Mouse (Mus musculus) liver, embryonic 14.5 days (tissue): ENCODE measurements at regions not wholly inside any gene's neighbourhood (a gene's known extent, or its start where the extent isn't known, plus 50 kb on each side); places are given as distances from the start of the nearest gene placed in this dataset.

Experiments
- ATAC-seq: fragments of 200-750 bp; cut with Nextera tagmentation; 2 replicates; pipeline ENCODE4 v1.8.0; 2017; ENCODE audit warnings: moderate number of reproducible peaks, mild to moderate bottlenecking, moderate library complexity; ENCODE audit not compliant: insufficient read depth
- DNase-seq, 3 experiments: peaks; one replicate each; pipeline ENCODE4 v3.0.0-alpha.2; 2012 to 2013; ENCODE audit warnings: low read depth in 3 of 3, low spot score in 3 of 3
- H3K27ac ChIP-seq: fragments of 300-500 bp; sonication (generic); 2 replicates; pipeline ENCODE4 v1.5.1; 2014; ENCODE audit warnings: moderate library complexity, mild to moderate bottlenecking, control low read depth, inconsistent platforms
- H3K27me3 ChIP-seq: fragments of 300-500 bp; sonication (generic); 2 replicates; pipeline ENCODE4 v1.6.1; 2014; ENCODE audit warnings: mild to moderate bottlenecking, low read length, moderate library complexity; ENCODE audit not compliant: control insufficient read depth, insufficient read depth
- H3K36me3 ChIP-seq: fragments of 300-500 bp; sonication (generic); replicated peaks from 2 replicates; pipeline ENCODE4 v1.6.1; 2014; ENCODE audit warnings: low read depth; ENCODE audit not compliant: control insufficient read depth, insufficient read depth
- H3K4me1 ChIP-seq, 2 experiments: fragments of 200-500 bp in 1 of 2; fragments of 300-500 bp in 1 of 2; sonication (generic) in 1 of 2; replicated peaks; 2 replicates each; pipeline ENCODE4 v1.6.1; 2012 to 2014; ENCODE audit warnings: antibody characterized with exemption in 1 of 2, inconsistent platforms in 1 of 2, low read length in 1 of 2; ENCODE audit not compliant: control insufficient read depth in 2 of 2, insufficient read depth in 2 of 2
- H3K4me2 ChIP-seq: fragments of 300-500 bp; sonication (generic); 2 replicates; pipeline ENCODE4 v1.6.1; 2014; ENCODE audit warnings: low read depth, mild to moderate bottlenecking, control low read depth, moderate library complexity
- H3K4me3 ChIP-seq, 2 experiments: fragments of 200-500 bp in 1 of 2; fragments of 300-500 bp in 1 of 2; sonication (generic) in 1 of 2; 2 replicates each; pipeline ENCODE4 v1.5.1; 2012 to 2014; ENCODE audit warnings: low read depth in 2 of 2, low read length in 2 of 2, mild to moderate bottlenecking in 2 of 2, control low read depth in 1 of 2, inconsistent platforms in 1 of 2, moderate library complexity in 1 of 2; ENCODE audit not compliant: insufficient read depth in 1 of 2
- H3K9ac ChIP-seq: fragments of 300-500 bp; sonication (generic); replicated peaks from 2 replicates; pipeline ENCODE4 v1.6.1; 2014; ENCODE audit warnings: mild to moderate bottlenecking, control low read depth, moderate library complexity
- H3K9me3 ChIP-seq: fragments of 300-500 bp; sonication (generic); 2 replicates; pipeline ENCODE4 v1.6.1; 2016; ENCODE audit warnings: low read length, mixed read lengths; ENCODE audit not compliant: control insufficient read depth
- CTCF ChIP-seq: IDR thresholded peaks from 2 replicates; pipeline ENCODE4 v1.5.1; 2016; ENCODE audit warnings: antibody characterized with exemption, low read depth, control low read depth
- EP300 ChIP-seq: IDR thresholded peaks from 2 replicates; pipeline ENCODE4 v1.6.1; 2016; ENCODE audit warnings: antibody characterized with exemption, low read depth
- WGBS: fragments of 180-500 bp; shearing (Covaris S2); extraction: QIAGEN DNeasy Blood & Tissue Kit; methylation state at CpG from one replicate; pipeline ENCODE4 v1.1.7; 2014; ENCODE audit not compliant: insufficient replicate concordance; 5-methylcytosine and 5-hydroxymethylcytosine counted together

DNA sequence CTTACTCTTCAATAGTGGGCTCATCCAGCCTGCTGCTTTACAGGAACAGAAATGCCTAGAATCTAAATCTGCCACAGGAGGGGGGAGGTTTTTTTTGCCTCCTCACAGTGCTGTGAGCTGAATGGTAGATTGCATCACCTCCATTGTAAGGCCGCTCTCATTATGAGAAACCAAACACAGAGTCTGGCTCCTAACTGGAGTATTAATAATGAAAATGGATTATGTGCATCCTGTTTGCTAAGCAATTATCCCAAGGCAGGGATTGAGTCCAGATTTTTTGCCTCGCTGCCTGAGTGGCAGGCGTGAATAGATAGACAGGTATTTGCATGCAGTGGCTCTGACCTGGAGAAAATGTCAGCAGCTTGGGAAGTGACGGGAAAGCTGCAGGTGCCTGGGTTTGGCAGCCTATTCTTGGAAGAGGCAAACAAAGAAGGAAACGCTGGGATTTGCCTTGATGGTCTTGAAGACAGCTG is 137.6 kb upstream of the Smarca2 start:
- H3K27me3 ChIP-seq, result no peaks in the 10 kb centered on the region
- 49% methylated on average over 5 of the region's 5 CpGs for WGBS

DNA sequence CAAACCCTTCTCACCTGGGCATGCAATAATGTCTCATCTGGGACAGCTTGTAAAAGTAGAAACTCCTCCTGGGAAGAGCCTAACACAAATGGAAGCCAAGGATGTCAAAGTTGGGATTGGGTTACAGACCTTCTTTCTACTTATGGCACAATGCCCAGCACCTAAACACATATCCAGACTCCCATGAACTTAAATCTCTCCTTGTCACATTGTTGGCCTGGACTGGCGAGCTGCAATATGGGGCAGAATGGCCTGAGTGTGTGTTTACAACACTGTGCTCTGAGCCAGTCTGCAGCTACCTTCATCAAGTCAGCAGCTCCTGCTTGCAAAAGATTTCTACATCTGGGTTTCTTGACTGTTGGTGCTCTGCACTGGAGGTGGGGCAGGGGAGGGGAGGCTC is 132.2 kb upstream of the Smarca2 start:
- Histone ChIP-seq H3K27ac (no peak overlapping the region), H3K4me2 (no peak overlapping the region), H3K9ac (no peak overlapping the region), H3K9me3 (no peaks in the 10 kb centered on the region), H3K27me3 (no peaks in the 10 kb centered on the region), H3K4me3 (no peak overlapping the region), H3K4me1 (no peaks in the 10 kb centered on the region), H3K36me3 (no peaks in the 10 kb centered on the region)
- 48% methylated on average over 1 of the region's 1 CpGs for WGBS
- DNase-seq (no peak), ATAC-seq (no peak)
- no peak for TF ChIP-seq CTCF

More for the DNA sequence above, 137.6 kb upstream of the Smarca2 start:
- Histone ChIP-seq H3K27ac (no peak overlapping the region), H3K9me3 (no peaks in the 10 kb centered on the region), H3K4me2 (no peak overlapping the region), H3K36me3 (no peaks in the 10 kb centered on the region), H3K4me1 (no peaks in the 10 kb centered on the region), H3K9ac (no peak overlapping the region), H3K4me3 (no peak overlapping the region)
- no peak for TF ChIP-seq EP300
- TF ChIP-seq CTCF, result no peak
- DNase-seq (no peak), ATAC-seq (no peak)

DNA sequence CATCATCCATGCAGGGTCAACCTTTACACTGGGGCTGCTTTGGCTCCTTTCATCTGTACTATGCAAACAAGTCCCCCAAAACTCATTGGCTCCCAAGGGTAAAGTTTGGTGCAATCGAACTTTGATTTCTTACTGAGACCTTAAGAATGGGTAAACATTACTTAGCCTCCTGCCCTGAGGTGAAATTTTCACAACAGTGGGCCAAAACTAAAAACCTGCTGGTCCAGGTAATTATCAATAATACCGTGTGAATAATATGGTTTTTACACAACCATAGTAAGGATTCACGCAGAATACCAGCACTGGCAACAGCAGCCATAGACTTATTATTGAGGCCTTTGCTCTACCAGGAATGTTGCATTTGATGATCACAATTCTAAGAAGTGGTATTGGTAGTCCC is 131.6 kb upstream of the Smarca2 start:
- Histone ChIP-seq H3K4me2 (no peak overlapping the region), H3K4me3 (no peak overlapping the region), H3K9ac (no peak overlapping the region), H3K27ac (no peak overlapping the region), H3K36me3 (no peaks in the 10 kb centered on the region), H3K9me3 (no peaks in the 10 kb centered on the region), H3K27me3 (no peaks in the 10 kb centered on the region), H3K4me1 (no peaks in the 10 kb centered on the region)
- TF ChIP-seq EP300 (no peak), CTCF (no peak)
- 54% methylated on average over 3 of the region's 3 CpGs for WGBS
- DNase-seq (no peak), ATAC-seq (no peak)

DNA sequence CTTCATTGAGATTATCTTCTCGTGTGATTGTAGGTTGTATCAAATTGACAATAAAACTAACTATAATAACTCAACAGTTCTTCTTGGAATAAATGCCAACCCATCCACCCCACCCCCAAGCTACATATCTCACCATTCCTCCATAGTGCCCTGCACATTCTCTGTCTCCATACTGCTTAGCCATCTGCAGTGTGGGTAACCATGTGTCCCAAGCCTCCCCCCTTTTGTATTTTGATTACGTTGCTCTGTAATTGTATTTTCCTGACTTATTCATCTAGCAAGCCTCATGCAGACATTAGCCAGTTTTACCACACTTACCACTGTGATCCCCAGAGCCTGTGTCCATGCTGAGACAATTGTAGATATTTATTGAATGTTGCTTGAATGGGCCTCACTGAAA is 129.7 kb upstream of the Smarca2 start:
- DNase-seq (no peak), ATAC-seq (no peak)
- Histone ChIP-seq H3K36me3 (no peaks in the 10 kb centered on the region), H3K27ac (no peak overlapping the region), H3K27me3 (no peaks in the 10 kb centered on the region), H3K4me1 (no peaks in the 10 kb centered on the region), H3K4me3 (no peak overlapping the region), H3K9me3 (no peaks in the 10 kb centered on the region), H3K9ac (no peak overlapping the region), H3K4me2 (no peak overlapping the region)
- WGBS, result 53% methylated on average over 2 of the region's 2 CpGs
- TF ChIP-seq CTCF, result no peak
- no peak for TF ChIP-seq EP300

DNA sequence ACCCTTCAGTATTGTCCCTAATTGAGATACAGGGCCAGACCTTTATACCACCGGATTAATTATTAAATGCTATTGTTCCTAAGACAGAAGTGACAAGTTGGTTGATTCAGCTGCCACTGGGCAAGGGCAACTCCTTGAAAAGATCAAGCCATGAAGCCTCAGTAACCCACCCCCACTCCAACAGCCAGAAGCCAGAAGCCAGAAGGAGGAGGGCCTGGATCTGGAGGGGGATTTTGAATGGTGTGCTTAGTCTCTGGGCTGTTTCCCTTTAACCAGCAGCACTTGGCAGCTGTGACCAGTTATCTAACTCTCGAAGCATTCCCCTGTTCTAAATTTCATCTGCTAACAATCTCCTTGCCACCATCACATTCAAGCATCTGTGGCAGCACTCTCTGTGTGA is 129.1 kb upstream of the Smarca2 start:
- no peak for ATAC-seq
- Histone ChIP-seq H3K27ac (no peak overlapping the region), H3K36me3 (no peaks in the 10 kb centered on the region), H3K4me3 (no peak overlapping the region), H3K9me3 (no peaks in the 10 kb centered on the region), H3K4me2 (no peak overlapping the region), H3K27me3 (no peaks in the 10 kb centered on the region), H3K4me1 (no peaks in the 10 kb centered on the region), H3K9ac (no peak overlapping the region)
- TF ChIP-seq EP300 (no peak), CTCF (no peak)
- no peak for DNase-seq
- 52% methylated on average over 2 of the region's 2 CpGs for WGBS
